Mouse (Mus musculus): ENCODE data around the gene Prkn. TPM values are rescaled to one million over a fixed set of nuclear protein-coding genes. Genes with fewer than 3 reads are reported as not detected.

The Prkn gene
- polyA plus RNA-seq (2015; fragmentation: Nextera tagmentation; extraction: Ambion mirVana), result 2.2 and 2.9 TPM in 2 replicates

- Histone ChIP-seq H3K4me2 (ENCODE audit: low read depth, low read length) (peak within 1 kb of the TSS; percentile 95), H3K9me3 (replicated peaks; ENCODE audit: control insufficient read depth, low read length) (no peaks in the 10 kb centered on the region), H3K9ac (ENCODE audit: low read length) (peak within 1 kb of the TSS; percentile 87), H3K4me1 (ENCODE audit: control insufficient read depth, insufficient read depth, low read length) (peaks cover 4% of the 10 kb centered on the region; the same call in 1 of the 2 replicates), H3K27me3 (ENCODE audit: control insufficient read depth, insufficient read depth, low read length) (no peaks in the 10 kb centered on the region), H3K4me3 (replicated peaks; ENCODE audit: low read length) (peak within 1 kb of the TSS; percentile 82), H3K27ac (ENCODE audit: low read length) (peak within 1 kb of the TSS; percentile 55), H3K36me3 (ENCODE audit: control insufficient read depth, insufficient read depth, low read length) (no peaks in the 10 kb centered on the region)
- under 1% methylated on average over 50 of the region's 58 CpGs for WGBS
- ATAC-seq (ENCODE audit: insufficient read depth, low FRiP score), result peak; percentile 97
These were observed at the start of gene Prkn, which contains the start of gene Pacrg for GRCm38 (mm10) chr17:10840148-10840707. Prkn (plus strand) TSS chr17:10840384. Pacrg (minus strand) TSS chr17:10840311.

DNA sequence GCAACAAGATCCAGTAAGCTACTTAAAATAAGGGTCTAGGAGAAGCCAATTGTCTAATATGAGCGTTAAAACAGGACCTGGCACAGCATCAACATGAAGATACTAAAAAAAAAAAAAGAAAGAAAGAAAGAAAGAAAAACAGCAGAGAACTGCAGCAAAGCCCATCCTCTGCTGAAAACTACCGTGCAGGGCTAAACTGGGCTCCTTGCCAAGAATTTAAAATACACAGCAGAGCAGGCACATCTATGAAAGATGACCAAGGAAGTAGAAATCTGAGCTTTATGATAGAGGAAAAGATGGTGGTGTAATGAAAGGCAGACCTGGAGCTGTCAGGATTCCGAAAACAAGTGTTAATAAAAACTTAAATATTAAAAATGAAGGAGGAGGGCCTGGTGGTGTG, 48.5 kb upstream of the Prkn start:
- no peak for ATAC-seq (ENCODE audit: insufficient read depth, low FRiP score)
- 20% methylated on average over 3 of the region's 3 CpGs for WGBS
- Histone ChIP-seq H3K4me1 (ENCODE audit: control insufficient read depth, insufficient read depth, low read length) (no peaks in the 10 kb centered on the region), H3K9ac (ENCODE audit: low read length) (no peak overlapping the region), H3K27ac (ENCODE audit: low read length) (no peak overlapping the region), H3K27me3 (ENCODE audit: control insufficient read depth, insufficient read depth, low read length) (no peaks in the 10 kb centered on the region), H3K9me3 (replicated peaks; ENCODE audit: control insufficient read depth, low read length) (no peaks in the 10 kb centered on the region), H3K4me2 (ENCODE audit: low read depth, low read length) (no peak overlapping the region), H3K4me3 (replicated peaks; ENCODE audit: low read length) (no peak overlapping the region), H3K36me3 (ENCODE audit: control insufficient read depth, insufficient read depth, low read length) (no peaks in the 10 kb centered on the region)

DNA sequence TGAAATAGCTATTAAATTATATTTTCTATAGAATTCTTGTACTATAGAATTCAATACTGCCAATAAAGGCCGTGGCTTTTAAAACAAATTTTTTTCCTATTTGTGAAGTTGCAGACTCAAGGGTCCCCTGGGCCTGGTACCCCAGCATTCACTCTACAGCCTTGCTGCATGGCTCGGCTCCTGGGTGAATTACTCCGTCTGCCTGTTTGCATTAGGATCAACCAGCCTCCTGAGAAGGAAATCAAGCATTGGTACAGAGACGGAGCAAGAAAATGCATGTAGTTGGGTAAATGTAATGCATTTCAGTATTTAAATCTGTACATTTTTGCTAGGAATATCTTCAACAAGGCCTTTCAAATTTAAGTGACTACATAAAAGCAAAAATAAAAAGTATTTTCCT, 33.5 kb upstream of the Prkn start:
- H3K4me3 ChIP-seq (replicated peaks; ENCODE audit: low read length), result no peak overlapping the region
- no peaks in the 10 kb centered on the region for H3K27me3 ChIP-seq (ENCODE audit: control insufficient read depth, insufficient read depth, low read length)
- no peak overlapping the region for H3K9ac ChIP-seq (ENCODE audit: low read length)
- no peaks in the 10 kb centered on the region for H3K36me3 ChIP-seq (ENCODE audit: control insufficient read depth, insufficient read depth, low read length)
- H3K9me3 ChIP-seq (replicated peaks; ENCODE audit: control insufficient read depth, low read length), result no peaks in the 10 kb centered on the region
- no peak overlapping the region for H3K4me2 ChIP-seq (ENCODE audit: low read depth, low read length)
- H3K4me1 ChIP-seq (ENCODE audit: control insufficient read depth, insufficient read depth, low read length), result no peaks in the 10 kb centered on the region
- ATAC-seq (ENCODE audit: insufficient read depth, low FRiP score), result no peak
- 75% methylated on average over 4 of the region's 4 CpGs for WGBS
- no peak overlapping the region for H3K27ac ChIP-seq (ENCODE audit: low read length)

- no peak overlapping the region for H3K4me3 ChIP-seq (replicated peaks; ENCODE audit: low read length)
These were observed 32.8 kb upstream of the Prkn start for GRCm38 (mm10) chr17:10807261-10807998.

GRCm38 (mm10) chr17:10808571-10808970, 31.6 kb upstream of the Prkn start:
- Histone ChIP-seq H3K27ac (ENCODE audit: low read length) (no peak overlapping the region), H3K4me3 (replicated peaks; ENCODE audit: low read length) (no peak overlapping the region), H3K9ac (ENCODE audit: low read length) (no peak overlapping the region), H3K27me3 (ENCODE audit: control insufficient read depth, insufficient read depth, low read length) (no peaks in the 10 kb centered on the region), H3K4me1 (ENCODE audit: control insufficient read depth, insufficient read depth, low read length) (no peaks in the 10 kb centered on the region), H3K9me3 (replicated peaks; ENCODE audit: control insufficient read depth, low read length) (no peaks in the 10 kb centered on the region), H3K36me3 (ENCODE audit: control insufficient read depth, insufficient read depth, low read length) (no peaks in the 10 kb centered on the region), H3K4me2 (ENCODE audit: low read depth, low read length) (no peak overlapping the region)
- no peak for ATAC-seq (ENCODE audit: insufficient read depth, low FRiP score)
- 77% methylated on average over 2 of the region's 2 CpGs for WGBS

More at GRCm38 (mm10) chr17:10807261-10807998, 32.8 kb upstream of the Prkn start:
- Histone ChIP-seq H3K27me3 (ENCODE audit: control insufficient read depth, insufficient read depth, low read length) (no peaks in the 10 kb centered on the region), H3K9me3 (replicated peaks; ENCODE audit: control insufficient read depth, low read length) (no peaks in the 10 kb centered on the region), H3K9ac (ENCODE audit: low read length) (no peak overlapping the region), H3K4me2 (ENCODE audit: low read depth, low read length) (no peak overlapping the region), H3K4me1 (ENCODE audit: control insufficient read depth, insufficient read depth, low read length) (no peaks in the 10 kb centered on the region), H3K36me3 (ENCODE audit: control insufficient read depth, insufficient read depth, low read length) (no peaks in the 10 kb centered on the region), H3K27ac (ENCODE audit: low read length) (no peak overlapping the region)
- ATAC-seq (ENCODE audit: insufficient read depth, low FRiP score), result no peak
- WGBS, result 82% methylated on average over 13 of the region's 13 CpGs

DNA sequence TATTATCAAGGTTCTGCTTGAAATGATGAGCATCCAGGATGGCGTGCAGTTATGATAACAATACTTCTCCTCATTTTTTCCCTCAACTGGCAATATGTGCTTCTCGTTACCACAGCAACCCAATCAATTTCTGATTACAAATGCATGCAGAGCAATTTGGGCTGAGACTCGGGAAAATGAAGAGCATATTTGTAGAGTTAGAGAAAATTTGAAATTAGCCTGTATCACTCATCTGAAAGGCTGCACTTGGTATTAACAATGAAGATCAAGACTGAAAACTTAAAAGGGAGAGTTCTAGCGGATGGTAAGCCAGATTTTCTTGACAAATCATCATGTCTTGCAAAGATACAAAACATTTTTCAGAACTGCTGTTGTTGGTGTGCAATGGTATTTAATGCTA, 21.2 kb upstream of the Prkn start:
- WGBS, result 84% methylated on average over 4 of the region's 4 CpGs
- Histone ChIP-seq H3K9me3 (replicated peaks; ENCODE audit: control insufficient read depth, low read length) (no peaks in the 10 kb centered on the region), H3K36me3 (ENCODE audit: control insufficient read depth, insufficient read depth, low read length) (no peaks in the 10 kb centered on the region)

GRCm38 (mm10) chr17:10840731-10841201, 582 bp downstream of the Prkn start:
- H3K4me3 ChIP-seq (replicated peaks; ENCODE audit: low read length), result peak overlapping the region; percentile 82
- H3K4me2 ChIP-seq (ENCODE audit: low read depth, low read length), result peak overlapping the region; percentile 95
- no peaks in the 10 kb centered on the region for H3K9me3 ChIP-seq (replicated peaks; ENCODE audit: control insufficient read depth, low read length)
- 1% methylated on average over 20 of the region's 20 CpGs for WGBS
- H3K27me3 ChIP-seq (ENCODE audit: control insufficient read depth, insufficient read depth, low read length), result no peaks in the 10 kb centered on the region
- H3K36me3 ChIP-seq (ENCODE audit: control insufficient read depth, insufficient read depth, low read length), result no peaks in the 10 kb centered on the region
- H3K27ac ChIP-seq (ENCODE audit: low read length), result peak overlapping the region; percentile 55; the same call in 1 of the 2 replicates
- peak; percentile 55; the same call in 1 of the 2 replicates for ATAC-seq (ENCODE audit: insufficient read depth, low FRiP score)
- H3K4me1 ChIP-seq (ENCODE audit: control insufficient read depth, insufficient read depth, low read length), result peaks cover 4% of the 10 kb centered on the region; the same call in 1 of the 2 replicates
- H3K9ac ChIP-seq (ENCODE audit: low read length), result peak overlapping the region; percentile 87

More for the DNA sequence above, 21.2 kb upstream of the Prkn start:
- H3K9ac ChIP-seq (ENCODE audit: low read length), result no peak overlapping the region
- H3K27ac ChIP-seq (ENCODE audit: low read length), result no peak overlapping the region
- H3K27me3 ChIP-seq (ENCODE audit: control insufficient read depth, insufficient read depth, low read length), result no peaks in the 10 kb centered on the region
- H3K4me2 ChIP-seq (ENCODE audit: low read depth, low read length), result no peak overlapping the region
- H3K4me1 ChIP-seq (ENCODE audit: control insufficient read depth, insufficient read depth, low read length), result no peaks in the 10 kb centered on the region
- ATAC-seq (ENCODE audit: insufficient read depth, low FRiP score), result no peak
- no peak overlapping the region for H3K4me3 ChIP-seq (replicated peaks; ENCODE audit: low read length)

- Histone ChIP-seq H3K9me3 (replicated peaks; ENCODE audit: control insufficient read depth, low read length) (no peaks in the 10 kb centered on the region), H3K4me2 (ENCODE audit: low read depth, low read length) (no peak overlapping the region), H3K27me3 (ENCODE audit: control insufficient read depth, insufficient read depth, low read length) (no peaks in the 10 kb centered on the region), H3K36me3 (ENCODE audit: control insufficient read depth, insufficient read depth, low read length) (no peaks in the 10 kb centered on the region), H3K9ac (ENCODE audit: low read length) (no peak overlapping the region), H3K4me3 (replicated peaks; ENCODE audit: low read length) (no peak overlapping the region), H3K27ac (ENCODE audit: low read length) (no peak overlapping the region), H3K4me1 (ENCODE audit: control insufficient read depth, insufficient read depth, low read length) (no peaks in the 10 kb centered on the region)
- no peak for ATAC-seq (ENCODE audit: insufficient read depth, low FRiP score)
- 86% methylated on average over 3 of the region's 3 CpGs for WGBS
These were observed 14.0 kb downstream of the Prkn start for GRCm38 (mm10) chr17:10854207-10854606.

Data from stomach, embryonic 16.5 days (tissue).